Mouse (Mus musculus): ENCODE results near the gene Duox2. TPM values are rescaled to one million over a fixed set of nuclear protein-coding genes. Genes with fewer than 3 reads are reported as not detected.
A peak's percentile ranks its signal among the peaks of the same experiment; 100 is the strongest.
"Not testable (repeated sequence)": the region's sequence is repeated elsewhere in the genome, so short reads cannot be mapped to it uniquely, and the experiment has no call there.

The Duox2 gene
- total RNA-seq (2021): not detected
- long read RNA-seq, experiment 1: 0 reads
- long read RNA-seq, experiment 2: 0 reads

GRCm38 (mm10) chr2:122298096-122298499 is at the start of gene Duox2:
Duox2 (minus strand) TSS chr2:122298449.
- intact Hi-C loops (cut with DNase I): no loop called here
- Histone ChIP-seq H3K4me3 (no peak within 1 kb of the TSS), H3K27ac (no peak within 1 kb of the TSS)
- no peak for TF ChIP-seq CTCF (IDR thresholded peaks at IDR 0.05)
- no peak for DNase-seq (ENCODE audit: extremely low spot score in 1 of 2, low spot score in 2 of 2)

- Histone ChIP-seq H3K27ac (no peak overlapping the region), H3K4me3 (no peak overlapping the region)
- intact Hi-C loops (cut with DNase I): no loop called here
- DNase-seq (ENCODE audit: extremely low spot score in 1 of 2, low spot score in 2 of 2): no peak
- TF ChIP-seq CTCF (IDR thresholded peaks at IDR 0.05): no peak
Observed at GRCm38 (mm10) chr2:122347257-122347656, 49.0 kb upstream of the Duox2 start.

GRCm38 (mm10) chr2:122346164-122346563 is 47.9 kb upstream of the Duox2 start:
- H3K4me3 ChIP-seq; intact Hi-C loops (cut with DNase I); H3K27ac ChIP-seq; DNase-seq (ENCODE audit: extremely low spot score in 1 of 2, low spot score in 2 of 2): not testable (repeated sequence)

GRCm38 (mm10) chr2:122345106-122345893 is 47.1 kb upstream of the Duox2 start:
- H3K4me3 ChIP-seq: no peak overlapping the region
- intact Hi-C loops (cut with DNase I): no loop called here
- peak; percentile 15 for TF ChIP-seq CTCF (IDR thresholded peaks at IDR 0.05)
- DNase-seq (ENCODE audit: extremely low spot score in 1 of 2, low spot score in 2 of 2): no peak
- no peak overlapping the region for H3K27ac ChIP-seq

- H3K4me3 ChIP-seq: no peak overlapping the region
- TF ChIP-seq CTCF (IDR thresholded peaks at IDR 0.05): no peak
- intact Hi-C loops (cut with DNase I): no loop called here
- no peak overlapping the region for H3K27ac ChIP-seq
- no peak for DNase-seq (ENCODE audit: extremely low spot score in 1 of 2, low spot score in 2 of 2)
Observed at GRCm38 (mm10) chr2:122337291-122337690, 39.0 kb upstream of the Duox2 start.

- no peak for TF ChIP-seq CTCF (IDR thresholded peaks at IDR 0.05)
- DNase-seq (ENCODE audit: extremely low spot score in 1 of 2, low spot score in 2 of 2): no peak
Observed at GRCm38 (mm10) chr2:122334170-122334569, 35.9 kb upstream of the Duox2 start.

GRCm38 (mm10) chr2:122332222-122332621 is 34.0 kb upstream of the Duox2 start:
- Histone ChIP-seq H3K4me3 (no peak overlapping the region), H3K27ac (no peak overlapping the region)
- no peak for TF ChIP-seq CTCF (IDR thresholded peaks at IDR 0.05)
- intact Hi-C loops (cut with DNase I): no loop called here
- DNase-seq (ENCODE audit: extremely low spot score in 1 of 2, low spot score in 2 of 2): no peak

More at GRCm38 (mm10) chr2:122334170-122334569, 35.9 kb upstream of the Duox2 start:
- no peak overlapping the region for H3K4me3 ChIP-seq
- no peak overlapping the region for H3K27ac ChIP-seq
- intact Hi-C loops (cut with DNase I): no loop called here

GRCm38 (mm10) chr2:122330317-122330716 is 32.1 kb upstream of the Duox2 start:
- intact Hi-C loops (cut with DNase I); H3K4me3 ChIP-seq; DNase-seq (ENCODE audit: extremely low spot score in 1 of 2, low spot score in 2 of 2); H3K27ac ChIP-seq: not testable (repeated sequence)

GRCm38 (mm10) chr2:122327986-122328385 is 29.7 kb upstream of the Duox2 start:
- no peak for TF ChIP-seq CTCF (IDR thresholded peaks at IDR 0.05)
- Histone ChIP-seq H3K27ac (no peak overlapping the region), H3K4me3 (no peak overlapping the region)
- intact Hi-C loops (cut with DNase I): no loop called here
- DNase-seq (ENCODE audit: extremely low spot score in 1 of 2, low spot score in 2 of 2): no peak

GRCm38 (mm10) chr2:122325361-122325760 is 27.1 kb upstream of the Duox2 start:
- intact Hi-C loops (cut with DNase I): no loop called here
- DNase-seq (ENCODE audit: extremely low spot score in 1 of 2, low spot score in 2 of 2): no peak
- Histone ChIP-seq H3K4me3 (no peak overlapping the region), H3K27ac (no peak overlapping the region)
- no peak for TF ChIP-seq CTCF (IDR thresholded peaks at IDR 0.05)

GRCm38 (mm10) chr2:122324586-122324985 is 26.3 kb upstream of the Duox2 start:
- Histone ChIP-seq H3K4me3 (no peak overlapping the region), H3K27ac (no peak overlapping the region)
- intact Hi-C loops (cut with DNase I): no loop called here
- DNase-seq (ENCODE audit: extremely low spot score in 1 of 2, low spot score in 2 of 2): no peak
- no peak for TF ChIP-seq CTCF (IDR thresholded peaks at IDR 0.05)

- no peak for DNase-seq (ENCODE audit: extremely low spot score in 1 of 2, low spot score in 2 of 2)
- TF ChIP-seq CTCF (IDR thresholded peaks at IDR 0.05): no peak
Observed at GRCm38 (mm10) chr2:122323960-122324359, 25.7 kb upstream of the Duox2 start.

GRCm38 (mm10) chr2:122317384-122317783 is 19.1 kb upstream of the Duox2 start:
- DNase-seq (ENCODE audit: extremely low spot score in 1 of 2, low spot score in 2 of 2): no peak
- no peak overlapping the region for H3K27ac ChIP-seq
- no peak for TF ChIP-seq CTCF (IDR thresholded peaks at IDR 0.05)
- no peak overlapping the region for H3K4me3 ChIP-seq
- intact Hi-C loops (cut with DNase I): no loop called here

More at GRCm38 (mm10) chr2:122323960-122324359, 25.7 kb upstream of the Duox2 start:
- H3K4me3 ChIP-seq: no peak overlapping the region
- H3K27ac ChIP-seq: no peak overlapping the region
- intact Hi-C loops (cut with DNase I): no loop called here
